Mouse (Mus musculus) small intestine, adult 2 months (tissue): ENCODE results near the gene Ptprj.

Experiments
- CTCF ChIP-seq: fragments of 200-500 bp; IDR thresholded peaks from 2 replicates; pipeline ENCODE4 v1.5.1; 2012; ENCODE audit warnings: low read depth, mild to moderate bottlenecking, control low read depth, inconsistent platforms, low read length, moderate library complexity, mixed read lengths; ENCODE audit not compliant: insufficient replicate concordance, insufficient read length; ENCODE audit errors: extremely low read depth
- POLR2A ChIP-seq: fragments of 200-500 bp; IDR thresholded peaks from 2 replicates; pipeline ENCODE4 v1.6.1; 2012; ENCODE audit warnings: low read depth, mild to moderate bottlenecking, control low read depth, inconsistent platforms, low read length, moderate library complexity

GRCm38 (mm10) chr2:90490279-90491046 is 90.0 kb downstream of the Ptprj start:
- TF ChIP-seq CTCF (no peak), POLR2A (no peak)
